Mouse (Mus musculus): ENCODE measurements around the gene Smad3. TPM values are rescaled to one million over a fixed set of nuclear protein-coding genes. Genes with fewer than 3 reads are reported as not detected.

Smad3 gene
- total RNA-seq, 2 experiments from 2014 or later = 44.9 to 45.0 TPM

- no peak for DNase-seq
Measured at GRCm38 (mm10) chr9:63699145-63699544, 58.6 kb downstream of the Smad3 start.

- no peak for DNase-seq
Measured at GRCm38 (mm10) chr9:63698320-63699045, 59.3 kb downstream of the Smad3 start.

- no peak for DNase-seq
Measured at GRCm38 (mm10) chr9:63697606-63698005, 60.2 kb downstream of the Smad3 start.

DNA sequence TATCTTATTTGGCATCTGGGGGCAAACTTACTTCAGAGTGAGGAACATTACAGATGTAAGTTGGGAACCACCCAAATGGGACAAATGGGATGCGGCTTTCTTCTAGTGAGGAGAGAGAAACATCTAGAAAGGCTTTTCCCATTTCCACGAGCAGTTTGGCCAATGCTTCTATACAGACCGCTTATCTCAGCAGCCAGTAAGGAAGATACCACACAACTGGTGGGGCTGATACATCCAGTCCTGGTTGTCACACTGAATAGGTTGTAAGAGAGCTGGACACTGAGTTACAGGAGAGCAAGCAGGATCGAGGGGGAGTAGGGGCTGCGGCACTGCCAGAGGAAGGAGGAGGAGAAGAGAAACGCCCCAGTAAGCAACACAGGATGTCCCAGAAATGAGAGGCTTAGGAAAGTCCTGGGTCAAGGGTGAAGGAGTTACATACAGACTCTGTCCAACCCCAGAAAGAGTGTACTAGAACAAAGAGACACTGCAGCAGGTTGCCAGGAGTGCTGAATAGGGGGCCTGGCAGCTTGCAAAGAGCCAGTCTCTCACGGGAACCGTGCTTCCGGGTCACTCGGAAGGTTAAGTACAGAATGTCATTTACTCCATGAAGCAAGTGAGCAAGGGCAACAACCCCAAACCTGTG, 61.2 kb downstream of the Smad3 start:
- DNase-seq = no peak

GRCm38 (mm10) chr9:63691960-63692359, 65.8 kb downstream of the Smad3 start:
- DNase-seq = no peak

DNA sequence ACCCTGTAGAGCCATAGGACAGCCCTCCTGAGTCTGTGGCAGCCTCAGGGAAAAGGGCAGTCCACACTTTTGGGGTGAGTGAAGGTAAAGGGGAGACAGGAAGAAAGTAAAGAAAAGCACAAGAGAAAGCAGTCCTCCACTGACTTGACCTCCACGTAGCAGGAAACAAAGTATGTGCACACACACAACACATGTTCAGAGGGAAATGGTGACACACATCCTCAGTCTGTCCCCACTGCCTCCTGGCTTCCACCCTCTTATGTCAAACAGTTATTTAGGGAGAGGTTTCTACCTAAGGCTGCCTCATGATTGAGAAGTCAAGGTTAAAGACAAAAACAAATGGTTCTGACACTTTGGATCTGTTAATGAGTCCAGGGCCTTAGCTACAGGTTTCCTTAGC, 67.3 kb downstream of the Smad3 start:
- no peak for DNase-seq

- DNase-seq = no peak
Measured at GRCm38 (mm10) chr9:63687413-63688015, 70.3 kb downstream of the Smad3 start.

- no peak for DNase-seq
Measured at GRCm38 (mm10) chr9:63685352-63685751, 72.4 kb downstream of the Smad3 start.

GRCm38 (mm10) chr9:63684277-63684676, 73.5 kb downstream of the Smad3 start:
- no peak for DNase-seq

- no peak for DNase-seq
Measured at GRCm38 (mm10) chr9:63682943-63683342, 74.9 kb downstream of the Smad3 start.

GRCm38 (mm10) chr9:63682301-63682700, 75.5 kb downstream of the Smad3 start:
- DNase-seq = peak; percentile 54

DNA sequence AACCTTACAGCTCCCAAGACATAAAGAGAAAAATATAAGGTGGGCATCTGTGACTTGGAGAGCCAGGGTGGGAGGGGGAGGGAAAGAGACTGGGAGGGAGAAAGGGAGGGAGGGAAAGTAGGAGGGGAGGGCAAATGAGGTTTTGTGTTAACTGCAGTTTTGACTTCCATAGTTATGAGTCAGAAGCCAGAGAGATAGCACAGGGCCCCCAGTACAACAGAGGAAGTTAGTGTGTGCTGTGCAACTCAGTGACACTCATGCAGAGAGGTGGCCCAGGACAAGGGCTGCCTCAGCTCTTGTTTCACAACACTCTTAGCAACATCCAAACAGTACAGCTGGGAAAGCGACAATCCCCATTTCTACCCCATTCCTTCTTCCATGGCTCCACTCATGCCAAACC, 79.7 kb downstream of the Smad3 start:
- no peak for DNase-seq

GRCm38 (mm10) chr9:63677621-63678020, 80.2 kb downstream of the Smad3 start:
- DNase-seq = no peak

GRCm38 (mm10) chr9:63674613-63675012, 83.2 kb downstream of the Smad3 start:
- no peak for DNase-seq

DNA sequence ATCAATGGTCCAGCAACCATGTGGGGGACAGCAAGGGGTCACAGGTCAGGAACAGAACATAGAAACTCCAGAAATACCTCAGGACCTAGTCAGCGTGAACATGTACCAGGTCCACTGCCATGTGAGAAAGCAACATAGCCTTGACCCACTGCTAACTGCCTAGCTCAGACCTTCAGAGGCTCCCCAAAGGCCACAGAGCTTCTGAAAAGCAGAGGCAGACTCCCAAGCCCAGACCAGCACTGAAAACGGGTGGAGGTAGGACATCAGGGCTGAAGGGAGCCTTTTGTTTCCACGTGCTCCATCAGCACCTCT, 84.3 kb downstream of the Smad3 start:
- DNase-seq = no peak

- peak; percentile 53 for DNase-seq
Measured at GRCm38 (mm10) chr9:63672797-63673493, 84.8 kb downstream of the Smad3 start.

- no peak for DNase-seq
Measured at GRCm38 (mm10) chr9:63669816-63670215, 88.0 kb downstream of the Smad3 start.

- DNase-seq = no peak
Measured at GRCm38 (mm10) chr9:63668621-63669020, 89.2 kb downstream of the Smad3 start.

GRCm38 (mm10) chr9:63667373-63667724, 90.4 kb downstream of the Smad3 start:
- no peak for DNase-seq

GRCm38 (mm10) chr9:63666612-63667372, 91.0 kb downstream of the Smad3 start:
- peak; percentile 63 for DNase-seq

DNA sequence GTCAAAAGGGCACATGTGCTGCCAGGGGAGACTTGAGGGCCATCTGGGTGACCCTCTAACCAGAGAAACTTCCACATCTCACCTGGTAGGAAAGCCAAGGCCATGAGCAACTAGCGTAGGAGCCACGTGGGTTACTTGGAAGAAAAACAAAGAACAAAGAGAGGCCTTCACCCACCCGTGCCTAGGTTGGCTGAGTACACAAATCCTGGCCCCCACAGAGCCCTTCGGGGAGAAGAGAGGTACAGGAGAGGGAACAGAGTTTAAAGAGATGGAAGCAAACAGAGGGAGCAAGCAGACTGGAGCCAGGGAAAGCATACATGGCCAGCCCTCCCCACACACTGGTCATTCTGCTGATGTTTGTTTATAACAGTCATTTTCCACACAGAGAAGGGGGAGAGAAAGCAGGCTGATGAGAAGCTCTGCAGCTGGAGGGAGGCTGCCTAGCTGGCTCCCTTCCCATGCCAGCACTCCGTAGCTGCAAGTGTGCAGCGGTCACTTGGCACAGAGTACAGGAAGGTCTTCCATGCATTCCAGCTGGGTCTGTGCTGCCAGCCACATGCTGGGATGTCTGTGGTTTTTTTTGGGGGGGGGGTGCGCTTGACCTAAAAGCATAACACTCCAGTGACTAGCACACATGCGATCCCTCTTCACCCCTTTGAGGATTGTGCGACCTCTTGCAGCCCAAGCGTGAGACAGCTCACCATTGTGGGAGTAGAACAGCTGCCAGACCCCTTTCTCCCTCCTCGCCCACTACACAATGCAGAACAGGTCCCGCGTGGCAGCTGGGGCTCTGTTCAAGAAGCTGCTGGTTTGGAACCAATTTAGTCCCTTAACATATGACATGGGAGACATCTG, 92.8 kb downstream of the Smad3 start:
- no peak for DNase-seq

Measured in gastrocnemius, postnatal 10 days (tissue).